Mouse (Mus musculus) hindbrain, embryonic 14.5 days (tissue): ENCODE data around the gene Ndufv1. TPM values are rescaled to one million over a fixed set of nuclear protein-coding genes. Genes with fewer than 3 reads are reported as not detected.
"Not testable (repeated sequence)": the region's sequence is repeated elsewhere in the genome, so short reads cannot be mapped to it uniquely, and the experiment has no call there.

Experiments used
- ATAC-seq: fragments of 200-750 bp; cut with Nextera tagmentation; 2 replicates; pipeline ENCODE4 v1.8.0; 2017; ENCODE audit warnings: moderate number of reproducible peaks, mild to moderate bottlenecking, moderate TSS enrichment, moderate library complexity; ENCODE audit not compliant: low FRiP score
- DNase-seq: peaks from one replicate; pipeline ENCODE4 v3.0.0-alpha.2; 2015; ENCODE audit warnings: low spot score
- H3K27ac ChIP-seq: fragments of 300-500 bp; sonication (generic); 2 replicates; pipeline ENCODE4 v1.5.1; 2014; ENCODE audit warnings: mild to moderate bottlenecking, moderate library complexity
- H3K27me3 ChIP-seq: fragments of 300-500 bp; sonication (generic); 2 replicates; pipeline ENCODE4 v1.6.1; 2014; ENCODE audit warnings: mild to moderate bottlenecking, low read length, mixed read lengths; ENCODE audit not compliant: control insufficient read depth, insufficient read depth
- H3K36me3 ChIP-seq: fragments of 300-500 bp; sonication (generic); replicated peaks from 2 replicates; pipeline ENCODE4 v1.6.1; 2014; ENCODE audit not compliant: control insufficient read depth, insufficient read depth
- H3K4me1 ChIP-seq: fragments of 300-500 bp; sonication (generic); replicated peaks from 2 replicates; pipeline ENCODE4 v1.6.1; 2014; ENCODE audit warnings: antibody characterized with exemption, low read length, mixed read lengths; ENCODE audit not compliant: control insufficient read depth, insufficient read depth
- H3K4me2 ChIP-seq: fragments of 300-500 bp; sonication (generic); replicated peaks from 2 replicates; pipeline ENCODE4 v1.6.1; 2014; ENCODE audit warnings: mild to moderate bottlenecking, moderate library complexity
- H3K4me3 ChIP-seq: fragments of 300-500 bp; sonication (generic); replicated peaks from 2 replicates; pipeline ENCODE4 v1.5.1; 2014; ENCODE audit warnings: mild to moderate bottlenecking, low read length
- H3K9ac ChIP-seq: fragments of 300-500 bp; sonication (generic); 2 replicates; pipeline ENCODE4 v1.6.1; 2014
- H3K9me3 ChIP-seq: fragments of 300-500 bp; sonication (generic); 2 replicates; pipeline ENCODE4 v1.6.1; 2016; ENCODE audit warnings: low read length; ENCODE audit not compliant: control insufficient read depth
- WGBS: fragments of 180-500 bp; shearing (Covaris S2); extraction: QIAGEN DNeasy Blood & Tissue Kit; methylation state at CpG from one replicate; pipeline ENCODE4 v1.1.7; 2014; 5-methylcytosine and 5-hydroxymethylcytosine counted together
- polyA plus RNA-seq: library from polyadenylated mRNA; unstranded; fragments of >200 nt; fragmentation: Nextera tagmentation; extraction: Ambion mirVana; gene quantifications from 2 replicates; pipeline ENCODE4 v1.2.1, GENCODE M21; 2014

The Ndufv1 gene
- polyA plus RNA-seq, 1 experiment from 2014 or later: 242 TPM

DNA sequence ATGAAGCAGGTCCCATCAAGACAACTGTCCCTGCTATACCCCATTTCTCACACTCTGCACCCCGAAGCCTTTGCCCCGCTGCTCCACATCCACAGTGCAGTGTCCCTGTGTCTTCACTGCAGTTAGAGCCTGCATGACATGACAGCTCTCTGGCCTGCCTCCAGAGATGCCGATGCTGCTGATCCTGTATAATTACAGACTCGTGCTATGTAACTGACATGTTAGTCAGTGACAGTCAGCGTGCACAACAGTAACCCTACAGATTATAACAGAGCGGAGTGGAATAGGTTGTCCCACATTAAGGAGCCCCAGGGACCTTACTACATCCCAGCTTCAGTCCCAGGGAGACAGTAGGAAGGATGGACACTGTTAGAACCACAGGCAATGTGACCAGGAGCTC lies 38.0 kb downstream of the Ndufv1 start:
- not testable (repeated sequence) for H3K4me1 ChIP-seq, ATAC-seq, H3K27me3 ChIP-seq, H3K27ac ChIP-seq, H3K36me3 ChIP-seq, H3K4me2 ChIP-seq, H3K4me3 ChIP-seq, H3K9ac ChIP-seq, H3K9me3 ChIP-seq, DNase-seq
- 83% methylated on average over 6 of the region's 6 CpGs for WGBS

- Histone ChIP-seq H3K4me1 (no peaks in the 10 kb centered on the region), H3K27me3 (no peaks in the 10 kb centered on the region), H3K4me2 (no peak within 1 kb of the TSS), H3K27ac (no peak within 1 kb of the TSS), H3K9me3 (no peaks in the 10 kb centered on the region), H3K36me3 (no peaks in the 10 kb centered on the region), H3K4me3 (no peak within 1 kb of the TSS), H3K9ac (no peak within 1 kb of the TSS)
- no peak for ATAC-seq
- DNase-seq: no peak
- WGBS: 58% methylated on average over 9 of the region's 9 CpGs
Measured at GRCm38 (mm10) chr19:3972229-3972628, 40.4 kb downstream of the Ndufv1 start, which contains the start of gene Aldh3b2. Gene Aldh3b2 (plus strand): TSS chr19:3972328.

GRCm38 (mm10) chr19:3967258-3967657 lies 45.3 kb downstream of the Ndufv1 start:
- no peaks in the 10 kb centered on the region for H3K4me1 ChIP-seq
- no peaks in the 10 kb centered on the region for H3K27me3 ChIP-seq
- ATAC-seq: no peak
- H3K9ac ChIP-seq: no peak overlapping the region
- no peaks in the 10 kb centered on the region for H3K9me3 ChIP-seq
- H3K4me3 ChIP-seq: no peak overlapping the region
- WGBS: 65% methylated on average over 3 of the region's 3 CpGs
- DNase-seq: no peak
- H3K36me3 ChIP-seq: no peaks in the 10 kb centered on the region
- no peak overlapping the region for H3K27ac ChIP-seq
- H3K4me2 ChIP-seq: no peak overlapping the region

DNA sequence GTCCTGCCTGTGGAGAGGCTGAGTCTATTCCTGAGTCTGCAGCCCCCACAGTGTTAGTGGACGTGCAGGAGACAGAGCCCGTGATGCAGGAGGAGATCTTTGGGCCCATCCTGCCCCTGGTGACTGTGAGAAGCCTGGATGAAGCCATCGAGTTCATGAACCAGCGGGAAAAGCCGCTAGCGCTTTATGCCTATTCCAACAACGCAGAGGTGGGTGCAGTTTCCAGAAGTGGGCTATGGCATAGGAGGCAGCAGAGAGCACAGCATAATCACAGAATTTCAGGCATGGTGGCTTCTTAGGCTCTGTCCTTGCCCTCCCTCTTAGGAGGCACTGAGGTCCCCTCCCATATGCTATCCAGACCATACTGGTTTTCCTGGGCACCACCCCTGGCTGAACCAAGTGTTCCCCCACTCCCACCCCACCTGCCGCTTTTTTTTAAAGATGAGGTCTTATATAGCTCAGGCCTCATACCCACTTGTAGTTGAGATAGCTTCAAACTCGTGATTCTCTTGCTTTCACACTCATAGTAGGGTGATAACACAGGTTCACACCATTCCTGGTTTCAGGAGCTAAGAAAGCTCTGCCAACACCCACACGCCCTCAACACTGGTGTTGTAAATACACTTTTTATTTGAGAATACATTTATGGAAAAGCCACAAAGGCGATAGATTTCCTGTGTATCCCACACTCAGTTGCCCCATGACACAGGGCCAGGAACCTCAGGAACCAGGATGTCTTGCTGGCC lies 46.1 kb downstream of the Ndufv1 start:
- H3K4me3 ChIP-seq: no peak overlapping the region
- H3K9me3 ChIP-seq: no peaks in the 10 kb centered on the region
- H3K27me3 ChIP-seq: no peaks in the 10 kb centered on the region
- DNase-seq (no peak), ATAC-seq (no peak)
- 65% methylated on average over 11 of the region's 11 CpGs for WGBS
- H3K27ac ChIP-seq: no peak overlapping the region
- H3K9ac ChIP-seq: no peak overlapping the region
- H3K4me2 ChIP-seq: no peak overlapping the region
- H3K4me1 ChIP-seq: no peaks in the 10 kb centered on the region
- no peaks in the 10 kb centered on the region for H3K36me3 ChIP-seq

- no peaks in the 10 kb centered on the region for H3K36me3 ChIP-seq
- H3K9ac ChIP-seq: no peak overlapping the region
- ATAC-seq (no peak), DNase-seq (no peak)
- no peak overlapping the region for H3K4me3 ChIP-seq
- no peaks in the 10 kb centered on the region for H3K27me3 ChIP-seq
- WGBS: 77% methylated on average over 4 of the region's 4 CpGs
- no peaks in the 10 kb centered on the region for H3K9me3 ChIP-seq
- no peak overlapping the region for H3K27ac ChIP-seq
- H3K4me1 ChIP-seq: no peaks in the 10 kb centered on the region
- H3K4me2 ChIP-seq: no peak overlapping the region
Measured at GRCm38 (mm10) chr19:3964030-3964429, 48.6 kb downstream of the Ndufv1 start.

- H3K36me3 ChIP-seq: no peaks in the 10 kb centered on the region
- H3K9me3 ChIP-seq: no peaks in the 10 kb centered on the region
- no peaks in the 10 kb centered on the region for H3K27me3 ChIP-seq
- no peak overlapping the region for H3K4me3 ChIP-seq
- no peaks in the 10 kb centered on the region for H3K4me1 ChIP-seq
- H3K9ac ChIP-seq: no peak overlapping the region
- no peak overlapping the region for H3K27ac ChIP-seq
- 16% methylated on average over 2 of the region's 2 CpGs for WGBS
- H3K4me2 ChIP-seq: no peak overlapping the region
- ATAC-seq (no peak), DNase-seq (no peak)
Measured at GRCm38 (mm10) chr19:3962469-3962868, 50.1 kb downstream of the Ndufv1 start.

GRCm38 (mm10) chr19:3961805-3962204 lies 50.8 kb downstream of the Ndufv1 start:
- not testable (repeated sequence) for H3K27ac ChIP-seq, DNase-seq, H3K9me3 ChIP-seq, H3K36me3 ChIP-seq, H3K4me3 ChIP-seq, H3K27me3 ChIP-seq, H3K4me2 ChIP-seq, H3K9ac ChIP-seq, H3K4me1 ChIP-seq, ATAC-seq
- 73% methylated on average over 6 of the region's 6 CpGs for WGBS

DNA sequence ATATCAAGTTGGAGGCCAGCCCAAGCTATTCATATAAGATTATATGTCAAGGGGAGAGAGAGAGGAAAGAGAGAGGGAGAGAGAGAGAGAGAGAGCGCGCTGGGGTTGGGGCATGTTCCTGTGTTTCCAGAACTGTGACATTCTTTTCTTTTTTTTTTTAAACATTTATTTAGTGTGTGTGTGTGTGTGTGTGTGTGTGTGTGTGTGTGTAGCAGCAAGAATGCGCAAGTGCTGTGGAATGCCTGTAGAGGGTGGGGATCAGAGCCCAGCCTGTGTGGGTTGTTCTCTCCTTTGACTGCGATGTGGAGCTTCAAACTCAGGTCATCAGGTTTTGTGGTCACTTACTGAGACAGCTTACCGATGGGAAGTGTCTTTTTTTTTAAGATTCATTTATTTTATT lies 52.4 kb downstream of the Ndufv1 start:
- H3K9me3 ChIP-seq: no peaks in the 10 kb centered on the region
- H3K4me1 ChIP-seq: no peaks in the 10 kb centered on the region
- WGBS: 88% methylated on average over 5 of the region's 5 CpGs
- DNase-seq (no peak), ATAC-seq (no peak)
- H3K4me2 ChIP-seq: no peak overlapping the region
- H3K27ac ChIP-seq: no peak overlapping the region
- no peaks in the 10 kb centered on the region for H3K27me3 ChIP-seq
- H3K4me3 ChIP-seq: no peak overlapping the region
- H3K36me3 ChIP-seq: no peaks in the 10 kb centered on the region
- H3K9ac ChIP-seq: no peak overlapping the region

GRCm38 (mm10) chr19:3959030-3959429 lies 53.6 kb downstream of the Ndufv1 start:
- DNase-seq: no peak
- Histone ChIP-seq H3K9ac (no peak overlapping the region), H3K4me3 (no peak overlapping the region), H3K4me1 (no peaks in the 10 kb centered on the region), H3K4me2 (no peak overlapping the region), H3K27ac (no peak overlapping the region), H3K36me3 (no peaks in the 10 kb centered on the region), H3K27me3 (no peaks in the 10 kb centered on the region), H3K9me3 (no peaks in the 10 kb centered on the region)
- no peak for ATAC-seq

GRCm38 (mm10) chr19:3958470-3958869 lies 54.1 kb downstream of the Ndufv1 start, which contains the start of gene Aldh3b3:
Gene Aldh3b3 (plus strand): TSS chr19:3958645.
- H3K4me2 ChIP-seq: no peak within 1 kb of the TSS
- no peak within 1 kb of the TSS for H3K4me3 ChIP-seq
- WGBS: 73% methylated on average over 4 of the region's 4 CpGs
- H3K9me3 ChIP-seq: no peaks in the 10 kb centered on the region
- no peak for ATAC-seq
- H3K9ac ChIP-seq: no peak within 1 kb of the TSS
- no peaks in the 10 kb centered on the region for H3K27me3 ChIP-seq
- no peaks in the 10 kb centered on the region for H3K36me3 ChIP-seq
- H3K4me1 ChIP-seq: no peaks in the 10 kb centered on the region
- no peak for DNase-seq
- no peak within 1 kb of the TSS for H3K27ac ChIP-seq
